ENCODE assay signal across 22 mouse cellular contexts in the genomic region with DNA sequence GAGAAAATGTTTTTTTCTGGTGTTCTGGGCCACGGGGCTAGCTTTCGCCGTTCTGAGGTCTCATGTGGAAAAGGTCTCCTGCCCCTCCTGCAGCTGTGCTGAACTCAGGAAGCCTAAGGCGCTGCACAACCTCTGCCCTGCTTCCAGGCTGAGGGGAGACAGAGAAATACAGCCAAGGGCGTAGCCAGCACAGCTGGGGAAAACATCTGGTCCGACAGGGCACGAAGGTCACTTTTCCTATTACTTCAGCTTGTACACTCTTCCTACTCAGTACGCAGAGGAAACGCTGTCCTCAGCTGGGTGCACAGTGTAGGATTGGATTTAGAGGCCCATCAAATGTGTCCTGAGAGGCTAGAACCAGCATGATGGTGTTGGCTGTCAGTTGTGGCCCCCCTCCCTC. TPM values are rescaled to one million over a fixed set of nuclear protein-coding genes. Genes with fewer than 3 reads are reported as not detected.
A peak's percentile ranks its signal among the peaks of the same experiment; 100 is the strongest.
DNase-seq lines count a peak whose midpoint lies in the region; ATAC-seq and TF ChIP-seq lines count a peak whose summit lies in the region.
"Had no signal": no experiment of that assay in that cellular context is flagged by ENCODE, and none has a peak within 500 bp of the region (broad histone marks: within the 10 kb centered on the region; RNA-seq: fewer than 3 reads in every experiment).

No protein-coding gene starts in this region.

- no peak overlapping the region for H3K4me3 ChIP-seq in kidney, postnatal 0 days (replicated peaks; ENCODE audit: low read depth, low read length)
- H3K4me3 ChIP-seq: liver, embryonic 13.5 days; myocyte had no signal

- peak; percentile 16 for DNase-seq in adrenal gland, postnatal 14 days
- DNase-seq in adrenal gland, adult 8-10 months = no peak
- peak; percentile 27 for DNase-seq in kidney, postnatal 0 days (ENCODE audit: low spot score)
- DNase-seq in kidney, postnatal 36 days = no peak
- DNase-seq in heart, adult 8-10 months (ENCODE audit: low spot score) = peak; percentile 56
- DNase-seq in mesoderm, embryonic 11.5 days (ENCODE audit: low read depth, low spot score) = peak; percentile 45
- DNase-seq in cerebellum, postnatal 10 days = no peak
- DNase-seq: cerebellum, postnatal 36 days; layer of hippocampus, adult 9-11 months; liver, embryonic 13.5 days; thymus, postnatal 4 days had no signal

- no peak overlapping the region for H3K4me2 ChIP-seq in kidney, postnatal 0 days (ENCODE audit: low read length)
- H3K4me2 ChIP-seq: liver, embryonic 13.5 days had no signal

- ATAC-seq in kidney, postnatal 0 days (replicated peaks; ENCODE audit: low FRiP score, low read depth) = no peak
- no peak for ATAC-seq in erythroid progenitor cell, adult 5-6 weeks (replicated peaks; ENCODE audit: low FRiP score, poor library complexity, severe bottlenecking)
- ATAC-seq: inflammation-experienced regulatory T-cells, adult 6 months had no signal

- H3K9ac ChIP-seq in kidney, postnatal 0 days (ENCODE audit: low read depth, low read length) = no peak overlapping the region
- H3K9ac ChIP-seq: liver, embryonic 13.5 days had no signal

- H3K4me1 ChIP-seq in kidney, postnatal 0 days (replicated peaks; ENCODE audit: insufficient read depth, low read length) = 0 out of 2 replicates have a peak, but pooled peaks cover 4% of the 10 kb centered on the region
- H3K4me1 ChIP-seq: liver, embryonic 13.5 days had no signal

- 28% methylated on average over 9 of the region's 9 CpGs for WGBS in kidney, postnatal 0 days

- H3K27me3 ChIP-seq in kidney, postnatal 0 days (ENCODE audit: insufficient read depth, low read length) = no peaks in the 10 kb centered on the region
- H3K27me3 ChIP-seq: CH12.LX; forebrain, embryonic 13.5 days had no signal

- TF ChIP-seq CTCF in kidney, postnatal 0 days (IDR thresholded peaks at IDR 0.05; ENCODE audit: low read depth) = no peak

- no peak overlapping the region for H3K27ac ChIP-seq in kidney, postnatal 0 days
- H3K27ac ChIP-seq: forebrain, embryonic 13.5 days; liver, embryonic 13.5 days had no signal

- no peaks in the 10 kb centered on the region for H3K9me3 ChIP-seq in kidney, postnatal 0 days (replicated peaks; ENCODE audit: low read length)
- H3K9me3 ChIP-seq: liver, embryonic 13.5 days had no signal

- H3K36me3 ChIP-seq in kidney, postnatal 0 days (ENCODE audit: insufficient read depth, low read length) = no peaks in the 10 kb centered on the region
- H3K36me3 ChIP-seq: liver, embryonic 13.5 days had no signal

RNA-seq across cellular contexts. Expression of a gene that starts 0.6 kb away (rescaled TPM):
- total RNA-seq in adrenal gland, postnatal 14 days (2021) = not detected in 2 replicates
- not detected for total RNA-seq in adrenal gland, adult 8-10 months (2022)
- not detected in 2 replicates for polyA plus RNA-seq in kidney, postnatal 0 days (2015; fragmentation: Nextera tagmentation; extraction: Ambion mirVana)
- total RNA-seq in heart, adult 8-10 months (2022) = not detected
- not detected in 2 replicates for total RNA-seq in erythroid progenitor cell, adult 5-6 weeks (2015; ENCODE audit: low replicate concordance)
- not detected in 2 replicates for total RNA-seq in erythroid progenitor cell, adult 5-6 weeks (2017; ENCODE audit: low replicate concordance)
- total RNA-seq: adrenal gland, postnatal 4 days; CH12.LX; left cerebral cortex, postnatal 14 days; megakaryocyte-erythroid progenitor cell, adult 5-6 weeks had no signal
- polyA plus RNA-seq: forebrain, embryonic 13.5 days; heart, embryonic 16.5 days; inflammation-experienced regulatory T-cells, adult 6 months; kidney, embryonic 16.5 days; liver, embryonic 13.5 days; lung, postnatal 0 days; myocyte had no signal

RNA-seq across cellular contexts. Expression of a gene that starts 0.8 kb away (rescaled TPM):
- total RNA-seq in adrenal gland, postnatal 14 days (2021) = not detected in 2 replicates
- total RNA-seq in adrenal gland, adult 8-10 months (2022) = not detected
- not detected in 2 replicates for polyA plus RNA-seq in kidney, postnatal 0 days (2015; fragmentation: Nextera tagmentation; extraction: Ambion mirVana)
- total RNA-seq in heart, adult 8-10 months (2022) = not detected
- total RNA-seq in erythroid progenitor cell, adult 5-6 weeks (2015; ENCODE audit: low replicate concordance) = not detected in 2 replicates
- not detected in 2 replicates for total RNA-seq in erythroid progenitor cell, adult 5-6 weeks (2017; ENCODE audit: low replicate concordance)
- total RNA-seq: adrenal gland, postnatal 4 days; CH12.LX; megakaryocyte-erythroid progenitor cell, adult 5-6 weeks had no signal
- polyA plus RNA-seq: inflammation-experienced regulatory T-cells, adult 6 months; kidney, embryonic 16.5 days; liver, embryonic 13.5 days; myocyte had no signal

RNA-seq across cellular contexts. Expression of a gene that starts 20.3 kb away (rescaled TPM):
- 0.41 TPM in 1 of 2 replicates, not detected in the other for total RNA-seq in adrenal gland, postnatal 14 days (2021)
- under 1 TPM; 0.29 to 0.52 (median 0.40) TPM for total RNA-seq in adrenal gland, adult 8-10 months (2022)
- polyA plus RNA-seq in kidney, postnatal 0 days (2015; fragmentation: Nextera tagmentation; extraction: Ambion mirVana) = 0.46 TPM in 1 of 2 replicates, not detected in the other
- not detected for total RNA-seq in heart, adult 8-10 months (2022)
- not detected in 2 replicates for total RNA-seq in erythroid progenitor cell, adult 5-6 weeks (2015; ENCODE audit: low replicate concordance)
- not detected in 2 replicates for total RNA-seq in erythroid progenitor cell, adult 5-6 weeks (2017; ENCODE audit: low replicate concordance)

RNA-seq across cellular contexts. Expression of a gene that starts 34.0 kb away (rescaled TPM):
- 63.9 and 68.2 TPM in 2 replicates for total RNA-seq in adrenal gland, postnatal 14 days (2021)
- total RNA-seq in adrenal gland, adult 8-10 months (2022) = 10 to 100 TPM; 86.9 to 99.4 (median 88.5) TPM
- 101 and 105 TPM in 2 replicates for polyA plus RNA-seq in kidney, postnatal 0 days (2015; fragmentation: Nextera tagmentation; extraction: Ambion mirVana)
- 10 to 100 TPM; 68.8 to 72.1 (median 70.7) TPM for total RNA-seq in heart, adult 8-10 months (2022)
- 13.0 and 28.8 TPM in 2 replicates for total RNA-seq in erythroid progenitor cell, adult 5-6 weeks (2015; ENCODE audit: low replicate concordance)
- 27.0 and 49.5 TPM in 2 replicates for total RNA-seq in erythroid progenitor cell, adult 5-6 weeks (2017; ENCODE audit: low replicate concordance)

RNA-seq across cellular contexts. Expression of a gene that starts 35.4 kb away (rescaled TPM):
- 10.0 and 10.7 TPM in 2 replicates for total RNA-seq in adrenal gland, postnatal 14 days (2021)
- total RNA-seq in adrenal gland, adult 8-10 months (2022) = 10 to 100 TPM in 2 of 4 experiments, 1 to 10 TPM in 2; 5.9 to 22.1 (median 11.8) TPM
- polyA plus RNA-seq in kidney, postnatal 0 days (2015; fragmentation: Nextera tagmentation; extraction: Ambion mirVana) = 0.34 TPM in 1 of 2 replicates, not detected in the other
- under 1 TPM in 2 of 4 experiments, not detected in 2; 0.19 to 0.35 TPM for total RNA-seq in heart, adult 8-10 months (2022)
- total RNA-seq in erythroid progenitor cell, adult 5-6 weeks (2015; ENCODE audit: low replicate concordance) = not detected in 2 replicates
- not detected in 2 replicates for total RNA-seq in erythroid progenitor cell, adult 5-6 weeks (2017; ENCODE audit: low replicate concordance)
- total RNA-seq: megakaryocyte-erythroid progenitor cell, adult 5-6 weeks had no signal
- polyA plus RNA-seq: myocyte had no signal

Comparison
In these comparisons a context has a peak if more than half of its experiments do, and no peak if none do; other contexts are left out.
1. DNase-seq: peak in adrenal gland, postnatal 14 days (single experiment), kidney, postnatal 0 days (single experiment), heart, adult 8-10 months (single experiment) and mesoderm, embryonic 11.5 days (single experiment); none in adrenal gland, adult 8-10 months (single experiment), kidney, postnatal 36 days (0 of 2) and cerebellum, postnatal 10 days (0 of 2).